Mouse (Mus musculus) stomach, embryonic 14.5 days (tissue): ENCODE measurements at regions not wholly inside any gene's neighbourhood (a gene's known extent, or its start where the extent isn't known, plus 50 kb on each side); places are given as distances from the start of the nearest gene placed in this dataset.

Experiments
- ATAC-seq: fragments of 200-750 bp; cut with Nextera tagmentation; 2 replicates; pipeline ENCODE4 v1.8.0; 2017; ENCODE audit warnings: low read depth, moderate TSS enrichment; ENCODE audit not compliant: insufficient number of reproducible peaks, insufficient read depth, low FRiP score
- H3K27ac ChIP-seq: fragments of 300-500 bp; sonication (generic); 2 replicates; pipeline ENCODE4 v1.5.1; 2014; ENCODE audit warnings: mild to moderate bottlenecking, low read length, moderate library complexity, mixed read lengths
- H3K27me3 ChIP-seq: fragments of 300-500 bp; sonication (generic); 2 replicates; pipeline ENCODE4 v1.6.1; 2014; ENCODE audit warnings: low read length, control low read depth, mixed read lengths; ENCODE audit not compliant: control insufficient read depth, insufficient read depth
- H3K36me3 ChIP-seq: fragments of 300-500 bp; sonication (generic); 2 replicates; pipeline ENCODE4 v1.6.1; 2014; ENCODE audit warnings: mild to moderate bottlenecking, control low read depth, low read length, moderate library complexity, mixed read lengths; ENCODE audit not compliant: control insufficient read depth, insufficient read depth
- H3K4me1 ChIP-seq: fragments of 300-500 bp; sonication (generic); 2 replicates; pipeline ENCODE4 v1.6.1; 2014; ENCODE audit warnings: low read length, control low read depth, mixed read lengths; ENCODE audit not compliant: control insufficient read depth, insufficient read depth
- H3K4me2 ChIP-seq: fragments of 300-500 bp; sonication (generic); replicated peaks from 2 replicates; pipeline ENCODE4 v1.6.1; 2014; ENCODE audit warnings: low read depth, low read length, control low read depth
- H3K4me3 ChIP-seq: fragments of 300-500 bp; sonication (generic); 2 replicates; pipeline ENCODE4 v1.5.1; 2014; ENCODE audit warnings: low read depth, low read length, control low read depth
- H3K9ac ChIP-seq: fragments of 300-500 bp; sonication (generic); replicated peaks from 2 replicates; pipeline ENCODE4 v1.6.1; 2014; ENCODE audit warnings: low read depth, mild to moderate bottlenecking, control low read depth, low read length, moderate library complexity, mixed read lengths
- H3K9me3 ChIP-seq: fragments of 300-500 bp; sonication (generic); 2 replicates; pipeline ENCODE4 v1.6.1; 2016; ENCODE audit warnings: low read depth, low read length, control low read depth; ENCODE audit not compliant: control insufficient read depth
- WGBS: fragments of 180-500 bp; shearing (Covaris S2); extraction: QIAGEN DNeasy Blood & Tissue Kit; methylation state at CpG from one replicate; pipeline ENCODE4 v1.1.7; 2014; 5-methylcytosine and 5-hydroxymethylcytosine counted together

DNA sequence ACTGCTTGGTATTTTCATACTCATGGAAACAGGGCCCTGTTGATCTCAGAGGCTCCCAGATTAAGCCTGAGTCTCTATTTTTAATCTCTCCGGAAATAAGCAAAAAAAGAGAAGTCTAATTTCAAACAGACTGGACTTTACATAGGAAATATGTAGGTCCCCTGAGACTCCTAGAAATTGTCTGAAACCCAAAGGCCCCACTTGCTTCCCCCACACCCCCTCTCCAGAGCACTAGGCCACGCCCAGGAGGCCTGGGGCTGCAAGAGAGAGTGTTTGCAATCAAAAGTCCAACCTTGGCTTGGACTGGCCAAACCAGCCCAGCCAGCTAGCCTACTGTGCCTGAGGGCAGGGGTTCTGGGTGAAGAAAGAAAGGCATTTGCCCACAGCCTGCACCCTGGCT, 111.0 kb downstream of the Zfp36l1 start:
- Histone ChIP-seq H3K4me1 (peaks cover 23% of the 10 kb centered on the region), H3K27me3 (no peaks in the 10 kb centered on the region), H3K36me3 (no peaks in the 10 kb centered on the region), H3K4me3 (no peak overlapping the region), H3K4me2 (no peak overlapping the region), H3K9me3 (no peaks in the 10 kb centered on the region), H3K27ac (peak overlapping the region; percentile 68; the same call in 1 of the 2 replicates), H3K9ac (no peak overlapping the region)
- 47% methylated on average over 2 of the region's 2 CpGs for WGBS
- ATAC-seq, result peak; percentile 82; the same call in 1 of the 2 replicates

DNA sequence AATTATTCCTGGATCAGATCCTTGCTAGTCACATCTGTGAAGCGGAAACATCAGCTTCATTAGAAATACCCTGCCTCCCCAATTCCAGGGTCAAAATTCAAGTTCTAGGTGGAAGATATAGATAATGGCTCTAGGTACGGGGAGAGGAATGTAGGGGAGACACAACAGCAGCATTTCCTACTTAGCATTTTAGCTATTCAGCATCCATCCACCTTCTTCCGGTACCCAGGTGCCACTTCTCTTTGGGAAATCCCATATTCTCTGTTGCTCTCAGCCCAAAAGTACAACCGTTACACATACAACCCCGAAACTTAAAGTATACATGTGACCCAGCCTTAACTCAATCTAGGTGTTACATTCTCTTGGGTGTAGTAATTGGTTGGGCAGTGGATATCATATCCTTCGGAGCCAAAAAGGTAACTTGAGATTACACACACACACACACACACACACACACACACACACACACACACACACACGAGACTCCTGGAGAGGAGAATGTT, 112.9 kb downstream of the Zfp36l1 start:
- Histone ChIP-seq H3K4me2 (no peak overlapping the region), H3K4me3 (no peak overlapping the region), H3K9me3 (no peaks in the 10 kb centered on the region), H3K27ac (no peak overlapping the region), H3K36me3 (no peaks in the 10 kb centered on the region), H3K9ac (no peak overlapping the region), H3K27me3 (no peaks in the 10 kb centered on the region), H3K4me1 (peaks cover 25% of the 10 kb centered on the region)
- WGBS, result 87% methylated on average over 7 of the region's 7 CpGs
- no peak for ATAC-seq

DNA sequence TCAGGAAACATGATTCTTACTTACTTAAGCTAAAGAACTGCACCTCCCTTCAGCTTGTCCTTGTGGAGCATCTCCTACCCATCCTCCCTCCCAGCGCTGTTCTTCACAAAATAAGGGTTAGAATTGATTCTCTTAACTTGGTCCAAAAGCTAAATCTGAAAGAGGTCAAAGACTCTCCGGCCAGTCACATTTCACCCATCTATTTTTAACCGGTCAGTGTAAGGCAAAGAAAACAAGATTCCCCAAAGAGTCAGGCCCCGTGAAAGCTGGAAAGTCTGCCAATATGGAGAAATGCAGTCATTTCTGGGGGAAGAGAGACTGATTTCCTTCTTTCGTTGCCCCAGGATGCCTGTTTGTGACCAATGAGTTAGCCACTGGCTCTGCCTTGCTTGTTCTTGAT, 114.0 kb downstream of the Zfp36l1 start:
- Histone ChIP-seq H3K4me2 (no peak overlapping the region), H3K27me3 (no peaks in the 10 kb centered on the region), H3K36me3 (no peaks in the 10 kb centered on the region), H3K9me3 (no peaks in the 10 kb centered on the region), H3K4me1 (peaks cover 36% of the 10 kb centered on the region), H3K9ac (no peak overlapping the region), H3K4me3 (no peak overlapping the region), H3K27ac (no peak overlapping the region)
- WGBS, result 81% methylated on average over 5 of the region's 5 CpGs
- no peak for ATAC-seq

DNA sequence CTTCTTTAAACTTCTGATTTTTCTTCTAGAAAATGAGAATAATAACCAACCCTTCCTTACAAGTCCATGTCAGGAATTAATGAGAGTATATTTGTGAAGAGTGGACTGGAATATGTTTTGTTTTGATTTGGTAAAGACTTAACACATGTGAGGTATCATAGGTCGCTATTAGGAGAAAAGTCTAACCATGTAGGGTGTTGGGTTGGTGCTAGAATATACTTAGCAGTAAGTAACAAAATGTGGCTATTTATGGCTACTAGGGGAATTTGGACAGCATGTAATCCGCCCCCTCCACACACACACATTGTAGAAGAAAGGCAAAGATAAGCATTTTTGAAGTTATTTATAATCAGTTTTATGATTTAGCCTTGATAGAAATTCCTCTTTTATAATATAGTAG, 114.5 kb downstream of the Zfp36l1 start:
- Histone ChIP-seq H3K27me3 (no peaks in the 10 kb centered on the region), H3K4me3 (no peak overlapping the region), H3K36me3 (no peaks in the 10 kb centered on the region), H3K4me1 (peaks cover 41% of the 10 kb centered on the region), H3K4me2 (no peak overlapping the region), H3K9me3 (no peaks in the 10 kb centered on the region), H3K27ac (0 out of 2 replicates have a peak overlapping the region, but pooled peaks have one; percentile 56), H3K9ac (no peak overlapping the region)
- WGBS, result 65% methylated on average over 2 of the region's 2 CpGs
- ATAC-seq, result no peak

DNA sequence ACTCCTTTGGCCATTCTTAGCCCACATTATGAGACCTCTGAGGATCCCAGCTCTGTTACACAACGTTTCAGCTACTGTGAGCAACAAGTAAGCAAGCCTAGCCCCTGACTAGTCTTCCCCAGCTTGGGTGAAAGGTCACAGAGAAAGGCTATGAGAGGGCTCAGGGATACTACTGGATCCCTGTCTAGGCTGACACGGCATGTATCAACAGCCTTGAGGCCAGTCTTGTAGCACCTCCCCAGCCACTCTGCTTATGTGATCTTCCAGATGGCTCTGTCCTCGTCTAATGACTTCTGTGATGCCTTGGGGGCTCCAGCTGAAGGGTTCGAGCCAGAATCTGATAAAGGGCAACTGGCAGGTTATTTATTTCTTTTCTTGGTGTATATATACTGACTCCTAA, 115.6 kb downstream of the Zfp36l1 start:
- Histone ChIP-seq H3K36me3 (no peaks in the 10 kb centered on the region), H3K4me1 (peaks cover 40% of the 10 kb centered on the region), H3K27me3 (no peaks in the 10 kb centered on the region), H3K4me2 (no peak overlapping the region), H3K27ac (no peak overlapping the region), H3K9ac (no peak overlapping the region), H3K4me3 (no peak overlapping the region), H3K9me3 (no peaks in the 10 kb centered on the region)
- WGBS, result 57% methylated on average over 4 of the region's 4 CpGs
- ATAC-seq, result no peak

GRCm38 (mm10) chr12:79995521-79996094, 117.2 kb downstream of the Zfp36l1 start:
- no peaks in the 10 kb centered on the region for H3K36me3 ChIP-seq
- H3K27me3 ChIP-seq, result no peaks in the 10 kb centered on the region
- no peaks in the 10 kb centered on the region for H3K9me3 ChIP-seq
- H3K4me3 ChIP-seq, result no peak overlapping the region
- 95% methylated on average over 4 of the region's 4 CpGs for WGBS
- no peak overlapping the region for H3K9ac ChIP-seq
- ATAC-seq, result no peak
- H3K4me1 ChIP-seq, result peaks cover 44% of the 10 kb centered on the region
- H3K4me2 ChIP-seq, result no peak overlapping the region
- H3K27ac ChIP-seq, result no peak overlapping the region

DNA sequence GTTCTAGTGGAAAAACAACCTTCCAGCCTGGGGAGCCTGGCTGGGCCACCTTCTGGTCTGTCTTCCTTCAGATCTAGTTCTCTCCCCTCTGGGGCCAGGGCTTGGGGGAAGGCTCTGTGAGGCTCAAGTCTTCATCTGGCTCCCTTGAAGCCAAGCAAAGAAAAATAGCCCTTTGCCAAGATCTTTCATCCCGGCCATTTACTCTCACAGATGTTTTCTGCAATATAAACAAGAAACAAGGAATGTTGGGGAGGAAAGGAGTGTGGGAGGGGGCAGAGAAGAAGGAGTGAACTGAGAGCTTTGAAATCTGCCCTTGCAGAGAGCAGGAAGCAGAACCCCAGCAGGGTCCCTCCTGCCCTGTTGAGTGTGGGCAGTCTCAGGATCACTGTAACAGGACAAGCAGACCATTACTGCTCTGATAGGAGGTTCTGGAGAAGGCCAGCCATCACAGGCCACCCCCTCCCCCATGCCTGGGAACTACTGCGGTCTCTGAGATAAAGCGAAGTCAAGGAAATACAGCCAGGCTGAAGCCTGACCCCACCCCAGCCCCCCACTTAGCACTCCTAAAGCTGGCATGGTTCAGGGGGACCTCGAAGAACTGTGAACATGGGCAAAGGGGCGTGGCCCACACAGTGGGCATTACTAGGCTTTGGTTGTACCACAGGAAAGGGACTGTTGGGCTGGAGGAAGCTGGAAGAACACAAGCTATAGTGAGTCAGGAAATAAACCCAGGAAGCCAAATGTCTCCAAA, 118.8 kb downstream of the Zfp36l1 start:
- no peaks in the 10 kb centered on the region for H3K9me3 ChIP-seq
- H3K9ac ChIP-seq, result no peak overlapping the region
- 35% methylated on average over 5 of the region's 5 CpGs for WGBS
- H3K4me3 ChIP-seq, result no peak overlapping the region
- no peaks in the 10 kb centered on the region for H3K27me3 ChIP-seq
- ATAC-seq, result peak; percentile 78
- no peaks in the 10 kb centered on the region for H3K36me3 ChIP-seq
- H3K4me2 ChIP-seq, result peak overlapping the region; percentile 11; the same call in 1 of the 2 replicates
- peak overlapping the region; percentile 92 for H3K27ac ChIP-seq
- peaks cover 59% of the 10 kb centered on the region for H3K4me1 ChIP-seq

DNA sequence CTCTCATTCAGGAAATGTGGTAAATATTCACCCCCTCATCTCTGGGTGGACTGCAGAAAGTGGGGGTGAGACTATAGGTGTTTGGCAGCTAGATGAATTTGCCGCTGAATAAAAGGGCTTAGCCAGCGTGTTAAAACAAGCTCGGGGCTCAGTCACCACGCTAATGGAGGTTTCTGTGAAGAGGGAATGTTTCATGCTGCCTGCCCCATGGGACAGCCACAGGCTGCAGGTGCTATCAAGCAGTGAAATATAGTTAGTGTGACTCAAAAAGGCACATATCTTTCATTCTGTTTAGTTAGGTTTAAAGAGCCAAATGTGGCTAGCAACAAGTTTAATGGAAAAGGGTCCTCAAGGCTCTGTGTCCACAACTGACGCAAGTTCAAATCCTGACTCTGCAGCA, 121.5 kb downstream of the Zfp36l1 start:
- Histone ChIP-seq H3K4me2 (no peak overlapping the region), H3K27me3 (no peaks in the 10 kb centered on the region), H3K9ac (no peak overlapping the region), H3K27ac (peak overlapping the region; percentile 92; the same call in 1 of the 2 replicates), H3K4me1 (peaks cover 71% of the 10 kb centered on the region), H3K4me3 (no peak overlapping the region), H3K9me3 (no peaks in the 10 kb centered on the region), H3K36me3 (no peaks in the 10 kb centered on the region)
- ATAC-seq, result no peak
- WGBS, result 40% methylated on average over 5 of the region's 5 CpGs
